Mouse (Mus musculus): ENCODE measurements at regions not wholly inside any gene's neighbourhood (a gene's known extent, or its start where the extent isn't known, plus 50 kb on each side); places are given as distances from the start of the nearest gene placed in this dataset.

DNA sequence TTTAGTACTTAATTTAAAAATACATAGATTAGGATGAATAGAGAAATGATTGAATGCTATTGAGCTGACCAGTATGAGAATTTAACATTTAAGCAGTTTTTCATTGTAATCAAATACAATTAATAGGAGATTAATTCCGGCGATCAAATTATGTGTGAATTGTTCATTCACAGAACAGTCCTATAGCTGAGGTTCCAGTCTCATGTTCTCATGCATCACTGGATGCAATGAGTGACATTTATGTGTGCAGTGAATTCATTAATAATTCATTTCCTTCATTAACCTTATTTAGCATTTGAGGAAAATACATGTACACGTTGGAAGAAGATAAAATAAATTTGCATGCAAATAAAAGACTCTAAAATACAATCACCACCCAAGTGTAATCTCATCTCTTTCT is 1747.3 kb upstream of the Aga start:
- ATAC-seq (ENCODE audit: low FRiP score) (no peak), DNase-seq (ENCODE audit: low spot score) (no peak)
- WGBS: 55% methylated on average over 3 of the region's 3 CpGs

DNA sequence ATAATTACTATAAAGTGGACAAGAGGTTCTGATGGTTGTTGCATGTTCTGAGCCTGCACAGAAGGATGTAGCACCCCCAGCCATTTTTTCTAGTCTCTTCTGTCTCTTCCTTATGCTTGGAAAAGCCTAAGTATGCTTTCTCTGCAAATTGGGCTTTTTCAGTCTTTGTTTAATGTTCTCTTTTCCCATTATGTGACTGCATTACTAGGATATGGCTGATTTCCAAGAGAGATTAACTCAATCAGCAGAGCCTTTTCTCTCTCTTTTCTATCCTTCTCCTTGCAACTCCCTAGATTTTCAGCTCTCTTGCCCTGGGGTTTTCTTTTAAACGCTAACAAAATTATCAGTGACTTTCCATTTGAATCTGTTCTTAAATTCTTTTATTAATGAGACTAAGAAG is 1702.1 kb upstream of the Aga start:
- Histone ChIP-seq H3K9me3 (ENCODE audit: control insufficient read depth, low read length) (no peaks in the 10 kb centered on the region), H3K36me3 (replicated peaks; ENCODE audit: control insufficient read depth, insufficient read depth) (no peaks in the 10 kb centered on the region), H3K4me2 (replicated peaks) (no peak overlapping the region), H3K4me1 (replicated peaks; ENCODE audit: control insufficient read depth, insufficient read depth, low read length) (no peaks in the 10 kb centered on the region), H3K9ac (no peak overlapping the region), H3K27me3 (ENCODE audit: control insufficient read depth, insufficient read depth, low read length) (no peaks in the 10 kb centered on the region), H3K27ac (no peak overlapping the region), H3K4me3 (replicated peaks; ENCODE audit: low read length) (no peak overlapping the region)
- DNase-seq (ENCODE audit: low spot score) (peak; percentile 28), ATAC-seq (ENCODE audit: low FRiP score) (no peak)
- WGBS: 48% methylated on average over 1 of the region's 1 CpGs

More for the DNA sequence above, 1747.3 kb upstream of the Aga start:
- no peak overlapping the region for H3K27ac ChIP-seq
- H3K4me1 ChIP-seq (replicated peaks; ENCODE audit: control insufficient read depth, insufficient read depth, low read length): no peaks in the 10 kb centered on the region
- H3K27me3 ChIP-seq (ENCODE audit: control insufficient read depth, insufficient read depth, low read length): no peaks in the 10 kb centered on the region
- no peaks in the 10 kb centered on the region for H3K9me3 ChIP-seq (ENCODE audit: control insufficient read depth, low read length)
- no peaks in the 10 kb centered on the region for H3K36me3 ChIP-seq (replicated peaks; ENCODE audit: control insufficient read depth, insufficient read depth)
- H3K9ac ChIP-seq: no peak overlapping the region
- no peak overlapping the region for H3K4me2 ChIP-seq (replicated peaks)
- no peak overlapping the region for H3K4me3 ChIP-seq (replicated peaks; ENCODE audit: low read length)

Measured in hindbrain, embryonic 14.5 days (tissue).